Mouse (Mus musculus) yolk sac, embryonic 10.5 days (tissue): Measurements from ENCODE around the gene Aamdc.

Experiments
- DNase-seq: peaks from one replicate; pipeline ENCODE4 v3.0.0-alpha.2; 2017; ENCODE audit warnings: low spot score

Aamdc gene

DNA sequence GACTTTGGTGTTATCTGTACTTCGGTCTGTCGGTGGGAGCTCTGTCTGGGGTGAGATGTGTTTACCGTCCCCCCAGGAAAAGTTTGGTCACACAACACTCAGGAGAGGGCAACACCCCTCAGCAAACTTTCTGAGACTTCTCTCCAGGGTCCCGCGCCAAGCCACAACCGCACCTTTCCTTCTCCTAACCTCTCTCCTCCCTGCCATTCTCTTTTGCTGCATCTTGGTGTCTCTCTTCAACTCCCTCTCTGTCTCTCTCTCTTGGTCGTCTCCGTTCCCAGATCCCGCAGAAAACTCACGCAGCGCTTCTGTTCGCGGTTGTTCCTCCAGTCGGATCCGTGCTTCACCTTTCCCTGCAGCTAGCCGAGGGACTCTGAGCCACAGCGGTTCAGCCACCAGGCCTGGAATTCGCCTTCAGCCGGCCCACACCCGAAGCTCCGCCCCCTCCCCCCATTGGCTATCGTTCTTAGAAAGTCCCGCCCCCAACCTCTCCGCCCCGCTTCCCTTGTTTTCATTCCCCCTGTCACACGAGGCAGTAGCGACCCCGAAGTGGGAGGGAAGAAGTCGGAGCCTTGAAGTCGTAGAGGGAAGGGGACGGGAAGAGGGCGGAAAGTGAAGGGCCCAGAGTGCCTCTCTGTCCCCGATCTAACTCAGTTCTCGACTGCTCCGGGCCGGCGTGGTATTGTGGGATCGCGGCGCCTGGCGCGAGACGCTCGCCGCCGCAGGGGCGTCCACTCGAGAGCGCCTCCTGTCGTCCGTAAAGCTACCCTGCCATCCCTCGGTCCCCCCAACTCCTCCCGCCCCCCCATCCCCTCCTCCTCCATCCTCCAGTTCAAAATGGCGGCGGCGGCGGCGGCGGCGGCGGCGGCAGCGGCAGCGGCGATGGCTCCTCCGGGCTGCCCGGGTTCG lies at the start of gene Aamdc, which contains the start of gene Rsf1:
Gene Aamdc (minus strand): TSS at position 431 of the 909 bp plus-strand sequence.
Gene Rsf1 (plus strand): TSS at position 823 of the 909 bp plus-strand sequence.
- DNase-seq, result peak; percentile 97

DNA sequence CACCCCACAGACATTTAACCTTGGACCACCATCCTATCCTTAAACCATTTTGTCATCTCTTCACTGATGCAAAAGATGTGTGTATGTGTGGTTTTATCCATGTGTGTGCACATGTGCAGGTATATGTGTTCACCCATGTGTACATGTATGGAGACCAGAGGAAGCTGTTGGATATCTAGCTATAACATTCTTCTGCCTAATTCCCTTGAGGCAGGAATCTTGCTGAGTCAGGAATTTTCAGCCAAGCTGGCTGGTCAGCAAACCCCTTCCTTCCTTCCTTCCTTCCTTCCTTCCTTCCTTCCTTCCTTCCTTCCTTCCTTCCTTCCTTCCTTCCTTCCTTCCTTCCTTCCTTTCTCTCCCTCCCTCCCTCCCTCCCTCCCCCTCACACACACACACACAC lies 44.1 kb upstream of the Aamdc start:
- DNase-seq, result no peak

DNA sequence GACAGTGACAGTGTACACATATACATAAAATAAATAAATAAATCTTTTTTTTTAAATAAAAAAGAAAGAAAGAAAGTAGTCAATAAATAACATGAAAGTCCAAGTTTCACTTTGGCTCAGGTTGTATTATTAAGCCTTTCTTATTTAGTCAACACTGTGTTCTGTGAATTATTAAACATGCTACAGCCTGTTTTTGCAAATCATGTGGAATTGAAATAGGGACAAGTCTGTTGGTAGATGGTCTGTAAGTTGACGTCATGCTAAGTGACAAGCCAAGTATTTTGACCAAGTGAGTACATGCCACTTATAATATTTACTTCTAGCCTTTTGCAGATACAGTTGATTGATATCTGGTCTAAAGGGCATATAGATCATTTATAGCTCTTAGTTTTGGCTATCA lies 43.4 kb upstream of the Aamdc start:
- no peak for DNase-seq

DNA sequence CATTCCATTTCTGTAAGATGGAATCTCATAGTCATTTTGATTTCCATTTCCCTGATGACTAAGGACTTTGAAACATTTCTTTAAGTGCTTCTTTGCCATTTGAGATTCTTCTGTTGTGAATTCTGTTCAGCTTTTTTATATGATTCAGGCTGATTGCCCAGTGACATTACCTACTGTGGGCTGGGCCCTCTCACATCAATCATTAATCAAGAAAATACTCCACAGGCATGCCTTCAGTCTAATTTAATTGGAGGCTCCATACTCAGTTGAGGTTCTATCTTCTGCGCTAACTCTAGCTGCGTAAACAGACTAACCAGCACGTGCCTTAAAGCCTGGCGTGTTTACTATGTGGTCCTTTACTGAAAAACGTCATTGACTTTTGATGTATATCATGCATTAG lies 42.0 kb upstream of the Aamdc start:
- no peak for DNase-seq

DNA sequence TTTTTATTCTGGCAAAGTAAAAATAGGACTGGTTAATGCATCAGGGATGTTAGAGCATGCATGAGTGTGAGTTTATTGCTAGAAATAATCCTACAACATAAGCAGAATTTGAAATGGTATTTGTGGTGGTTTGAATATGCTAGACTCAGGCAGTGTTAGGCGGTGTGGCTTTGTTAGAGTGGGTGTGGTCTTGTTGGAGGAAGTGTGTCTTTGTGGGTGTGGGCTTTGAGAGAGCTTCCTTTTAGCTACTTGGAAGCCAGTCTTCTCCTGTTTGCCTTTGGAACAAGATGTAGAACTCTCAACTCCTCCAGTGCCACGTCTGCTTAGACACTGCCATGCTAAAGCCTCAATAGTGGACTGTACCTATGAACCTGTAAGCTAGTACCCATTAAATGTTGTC lies 19.3 kb upstream of the Aamdc start:
- no peak for DNase-seq

DNA sequence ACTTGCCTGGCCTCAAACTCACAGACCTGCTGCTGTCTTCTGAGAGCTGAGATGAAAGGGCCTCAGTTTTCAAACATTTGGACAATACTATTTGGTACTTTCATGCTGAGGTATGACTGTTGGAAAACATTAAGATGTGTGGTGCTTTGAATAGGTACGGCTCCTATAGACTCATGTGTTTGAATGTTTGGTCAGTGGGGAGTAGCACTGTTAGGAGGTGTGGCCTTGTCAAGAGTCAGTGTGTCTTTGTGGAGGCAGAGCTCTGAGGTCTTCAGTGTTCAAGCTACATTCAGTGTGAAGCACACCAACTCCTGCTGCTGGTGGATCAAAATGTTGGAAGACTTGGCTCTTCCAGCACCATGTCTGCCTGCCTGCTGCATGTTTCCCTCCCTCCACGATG lies 14.2 kb upstream of the Aamdc start:
- no peak for DNase-seq

DNA sequence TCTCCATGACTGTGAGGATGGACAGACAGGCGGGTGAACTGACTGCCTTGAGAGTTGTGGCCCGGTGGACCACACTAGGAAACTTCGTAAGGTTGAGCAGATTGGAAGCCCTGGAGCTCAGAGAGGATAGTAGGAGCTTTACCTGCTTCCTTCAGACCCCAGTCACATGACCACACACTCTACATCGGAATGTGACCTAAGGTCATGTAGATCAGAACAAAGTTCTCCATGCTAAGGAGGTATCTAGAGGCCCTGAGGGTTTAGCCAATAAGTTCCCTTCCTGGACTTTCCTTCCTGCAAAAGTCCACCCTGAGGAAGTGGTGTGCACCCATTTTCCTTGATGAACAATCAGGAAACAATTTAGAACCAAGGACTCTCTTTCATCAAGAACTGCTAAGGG lies 13.1 kb upstream of the Aamdc start:
- peak; percentile 38 for DNase-seq

DNA sequence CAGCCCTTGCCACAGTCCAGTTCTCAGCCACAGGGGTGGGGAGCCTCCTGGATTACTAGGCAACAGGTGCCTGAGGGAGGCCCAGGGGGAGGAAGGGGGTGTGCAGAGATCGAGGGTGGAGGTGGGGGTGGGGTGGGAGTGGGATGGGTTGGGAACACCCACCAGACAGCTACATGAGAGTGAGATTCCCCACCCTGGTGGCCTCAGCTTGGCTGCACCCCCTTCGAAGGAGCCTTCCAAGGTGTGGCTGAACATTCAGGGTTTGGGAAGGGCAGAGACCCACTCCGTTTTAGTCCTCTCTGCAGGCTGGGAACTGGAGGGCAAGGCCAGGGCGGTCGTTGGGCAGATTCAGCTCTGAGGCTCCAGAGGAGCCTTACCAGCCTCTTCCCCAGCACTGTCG lies 12.0 kb upstream of the Aamdc start:
- no peak for DNase-seq

DNA sequence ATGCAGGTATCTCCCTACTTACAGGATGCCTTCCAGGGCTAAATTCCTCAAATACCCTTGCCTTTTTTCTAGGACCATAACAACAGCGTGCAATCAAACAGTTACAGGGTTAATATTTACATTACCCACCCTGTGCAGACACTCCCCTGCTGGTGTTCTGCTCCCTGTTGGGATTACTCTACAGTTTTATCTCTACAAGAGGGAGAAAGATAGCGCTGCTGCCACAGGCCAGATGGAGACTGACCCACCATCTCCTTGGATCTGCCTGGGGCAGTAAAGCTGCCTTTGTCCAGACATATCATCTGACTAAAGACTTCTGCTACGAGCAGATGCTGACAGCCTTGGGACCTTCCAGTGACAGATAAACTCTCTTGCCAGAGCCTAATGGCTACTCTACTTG lies 11.2 kb upstream of the Aamdc start:
- DNase-seq, result peak; percentile 72

DNA sequence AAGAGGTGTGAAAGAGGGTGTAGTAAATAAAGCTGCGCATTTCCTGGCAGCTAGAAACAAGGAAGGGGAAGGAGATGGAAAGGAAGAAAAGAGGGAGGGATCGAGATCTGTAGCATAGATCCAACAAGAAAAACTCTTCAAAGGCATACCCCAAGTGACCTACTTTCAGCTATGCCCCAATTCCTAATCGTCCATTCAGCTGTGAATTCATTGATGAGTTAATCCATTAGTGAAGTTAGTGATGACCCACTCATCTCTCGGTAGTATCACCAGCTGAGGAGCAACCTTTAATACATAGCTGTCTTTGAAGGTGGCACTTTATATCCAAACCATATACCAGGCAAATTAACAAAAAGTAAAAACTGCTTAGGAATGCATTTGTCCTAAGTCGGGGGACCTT lies 9.2 kb upstream of the Aamdc start:
- no peak for DNase-seq

DNA sequence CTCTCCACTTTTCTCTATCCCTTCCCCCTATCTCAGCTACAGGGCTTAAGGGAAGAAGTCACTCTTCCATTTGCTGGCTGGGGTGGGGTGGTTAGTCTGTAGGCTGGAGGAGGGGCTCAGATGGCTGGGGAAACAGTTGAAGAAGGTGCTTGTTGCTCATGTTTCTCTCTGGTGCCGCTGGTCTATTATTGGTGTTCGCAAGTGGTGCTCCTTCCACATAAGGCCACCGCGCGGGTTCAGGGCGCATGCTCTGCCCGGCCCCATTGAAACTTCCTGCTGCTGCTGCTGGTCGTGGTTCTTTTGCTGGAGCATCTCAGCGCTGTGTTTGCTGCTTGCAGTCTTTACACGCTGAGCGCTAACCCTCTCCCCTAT lies 1.5 kb upstream of the Aamdc start:
- DNase-seq, result peak; percentile 84

DNA sequence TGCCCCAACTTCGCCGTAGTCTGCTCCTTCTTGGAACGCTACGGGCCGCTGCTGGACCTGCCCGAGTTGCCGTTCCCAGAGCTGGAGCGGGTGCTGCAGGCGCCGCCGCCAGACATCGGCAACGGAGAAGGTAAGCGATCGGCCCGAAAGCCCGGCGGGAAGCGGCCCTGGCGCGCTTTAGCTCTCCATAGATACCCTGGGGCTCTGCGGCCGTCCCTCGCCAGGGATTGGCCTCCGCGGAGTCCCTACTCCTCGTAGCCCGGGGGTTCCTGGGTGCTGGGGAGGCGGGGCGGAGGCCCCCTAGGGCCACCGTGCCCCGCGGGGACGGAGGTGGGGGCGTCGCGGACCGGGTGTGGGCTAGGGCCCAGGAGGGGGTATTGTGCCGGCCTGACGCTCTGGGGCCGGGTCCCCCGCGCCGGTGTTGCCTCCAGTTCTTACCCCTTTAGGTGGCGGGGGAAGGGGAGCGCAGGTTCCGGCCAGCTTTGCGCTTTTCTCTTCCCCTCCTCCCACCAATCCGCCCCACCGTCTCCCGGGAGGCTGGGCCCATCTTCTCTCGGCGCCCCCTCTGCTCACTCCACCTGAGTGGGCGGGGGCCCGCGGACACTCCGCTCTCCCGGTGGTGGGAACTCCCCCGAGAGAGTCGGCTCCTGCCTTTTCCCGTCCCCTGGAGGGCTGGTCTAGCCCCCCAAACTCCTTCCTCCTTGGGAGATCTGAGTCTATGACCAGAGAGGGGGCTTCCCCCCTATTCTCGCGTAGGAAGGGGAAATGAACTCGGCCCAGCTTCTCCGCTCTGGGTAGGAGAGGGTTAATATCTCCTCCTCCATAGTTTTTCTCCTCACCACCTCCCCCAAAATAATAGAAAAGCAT lies 912 bp upstream of the Aamdc start:
- DNase-seq, result peak; percentile 71

DNA sequence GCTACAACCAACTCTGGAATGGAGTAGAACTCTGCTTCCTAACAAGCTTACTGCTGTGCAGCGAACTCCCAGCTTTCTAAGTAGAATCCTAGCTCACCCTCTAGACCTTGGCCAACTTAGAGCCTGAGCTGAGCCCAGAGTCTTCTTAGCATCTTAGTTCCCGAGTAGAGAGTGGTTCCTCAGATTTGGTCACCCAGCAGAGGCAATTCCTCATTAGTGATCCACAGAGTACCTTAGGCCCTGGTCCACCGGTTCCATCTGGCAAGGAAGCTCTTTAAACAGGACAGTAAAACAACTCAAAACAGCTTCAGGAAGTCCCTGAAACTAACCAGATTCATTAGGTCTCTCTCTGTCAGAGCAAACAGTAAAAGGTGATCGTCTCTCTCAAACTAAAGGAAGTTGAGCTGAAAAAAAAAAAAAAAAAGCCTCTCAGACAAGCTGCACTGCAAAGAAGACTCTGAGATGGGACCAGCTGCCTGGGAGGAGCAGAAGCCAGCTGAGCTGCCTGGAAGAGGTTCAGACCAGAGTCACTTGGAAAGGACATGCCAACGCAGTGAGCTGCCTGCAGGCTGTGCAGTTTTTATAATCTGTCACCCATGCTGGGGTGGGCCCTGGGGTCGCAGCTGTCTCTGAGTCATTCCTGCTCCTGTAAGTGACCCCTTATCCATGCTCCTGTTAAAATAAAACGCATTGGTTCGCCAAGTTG lies 783 bp downstream of the Aamdc start:
- DNase-seq, result peak; percentile 43

DNA sequence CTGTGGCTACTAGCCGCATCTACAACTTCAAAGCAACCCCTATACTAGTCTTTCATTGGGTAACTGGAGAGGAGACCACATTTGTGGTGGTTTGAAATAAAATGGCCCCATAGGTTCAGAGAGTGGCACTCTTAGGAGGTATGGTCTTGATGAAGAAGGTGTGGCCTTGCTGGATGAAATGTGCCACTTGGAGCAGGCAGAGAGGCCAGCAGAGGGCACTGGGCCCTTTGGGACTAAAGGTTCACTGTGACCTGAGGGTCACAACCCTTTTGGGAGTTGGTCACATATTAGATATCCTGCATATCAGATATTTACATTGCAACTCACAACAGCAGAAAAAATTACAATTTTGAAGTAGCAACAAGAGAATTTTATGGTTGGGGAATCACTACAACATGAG lies 8.9 kb downstream of the Aamdc start:
- DNase-seq, result no peak

DNA sequence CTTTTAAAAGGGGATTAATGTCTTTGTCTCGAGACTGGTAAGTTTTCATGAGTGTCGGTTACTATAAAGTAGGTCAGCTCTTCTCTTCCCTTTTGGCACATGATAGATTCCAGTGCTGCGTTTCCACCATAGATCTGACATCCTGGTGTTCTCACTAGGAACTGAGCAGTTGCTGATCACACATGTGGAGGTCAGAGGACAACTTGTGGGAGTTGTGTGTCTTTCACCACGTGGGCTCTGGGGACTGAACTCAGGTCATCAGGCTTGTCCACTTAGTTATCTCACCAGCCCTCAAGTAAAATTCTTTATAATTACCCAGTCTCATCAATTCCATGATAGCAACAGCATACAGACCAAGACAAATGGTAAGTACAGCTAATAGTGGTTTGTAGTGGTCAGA lies 9.9 kb downstream of the Aamdc start:
- DNase-seq, result no peak

DNA sequence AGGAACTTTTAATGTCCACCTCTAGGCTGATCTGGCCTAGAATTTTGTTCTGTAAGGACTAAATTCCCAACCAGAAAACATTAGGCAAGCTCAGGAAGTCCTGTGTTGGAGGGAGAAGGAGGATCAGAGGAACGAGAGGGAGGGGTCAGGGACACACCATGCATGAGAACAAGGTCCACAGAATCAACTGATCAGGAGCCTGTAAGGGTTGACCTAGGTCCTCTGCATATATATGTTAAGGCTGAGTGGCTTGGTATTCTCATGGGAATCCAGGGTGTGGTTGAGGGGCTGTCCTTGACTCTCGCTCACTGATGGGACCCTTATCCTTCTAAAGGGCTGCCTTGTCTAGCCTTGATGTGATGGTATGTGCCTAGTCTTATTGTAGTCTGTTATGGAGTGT lies 15.7 kb downstream of the Aamdc start:
- no peak for DNase-seq

DNA sequence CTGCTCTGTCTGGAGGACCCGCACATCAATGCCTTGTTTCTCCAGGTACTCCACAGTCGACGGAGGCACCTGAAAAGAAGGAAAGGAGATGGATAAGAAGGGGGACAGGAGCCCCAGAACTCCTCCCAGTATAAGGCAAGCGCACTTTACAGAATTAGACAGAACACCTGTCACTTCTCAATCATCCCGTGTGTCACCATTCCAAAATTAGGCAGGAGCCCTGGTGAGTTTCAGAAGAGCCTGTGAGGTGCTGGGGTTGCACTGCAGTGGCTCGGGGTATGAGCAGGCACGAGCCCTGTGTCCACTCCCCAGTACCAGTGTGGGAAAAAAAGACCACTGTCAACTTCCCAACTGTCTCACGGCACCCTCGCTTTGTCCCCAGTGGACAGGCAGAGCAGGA lies 28.6 kb downstream of the Aamdc start:
- DNase-seq, result no peak

DNA sequence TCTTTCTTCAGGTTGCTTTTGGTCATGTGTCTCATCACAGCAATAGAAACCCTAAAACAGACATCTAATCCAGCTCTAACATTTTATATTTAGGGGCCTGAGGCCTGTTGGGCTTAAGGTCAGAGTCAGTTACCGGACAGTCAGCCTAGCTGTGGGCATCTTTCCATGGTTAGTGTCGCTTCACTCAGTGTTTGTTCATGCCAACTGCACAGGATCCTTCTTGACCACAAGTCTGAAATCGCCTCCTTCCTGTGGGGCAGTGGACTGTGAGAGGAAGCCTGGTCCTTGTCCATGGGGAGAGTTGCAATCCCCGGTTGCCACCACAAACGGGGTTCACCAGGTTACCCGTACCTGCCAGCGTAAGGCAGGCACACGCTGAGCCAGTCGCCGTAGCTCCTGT lies 30.0 kb downstream of the Aamdc start:
- no peak for DNase-seq

DNA sequence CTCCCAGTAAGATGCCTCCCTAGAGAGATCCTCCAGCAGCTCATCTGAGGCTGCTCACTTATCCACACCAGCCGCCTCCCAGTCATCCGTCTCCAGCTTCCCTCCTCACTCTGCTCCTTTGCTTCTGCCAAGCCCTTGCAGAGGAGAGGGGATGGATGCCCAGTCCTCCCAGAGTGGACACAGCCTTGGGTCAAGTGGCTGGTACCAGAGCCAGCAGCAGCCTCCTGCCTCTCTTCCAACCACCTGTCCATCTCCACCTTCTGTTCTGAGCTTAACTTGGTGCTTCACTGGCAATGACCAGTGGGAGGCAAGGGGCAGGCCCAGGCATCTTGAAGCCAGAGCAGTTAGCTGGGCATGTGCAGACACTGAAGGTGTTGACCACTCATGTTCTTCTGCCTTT lies 32.8 kb downstream of the Aamdc start:
- no peak for DNase-seq

DNA sequence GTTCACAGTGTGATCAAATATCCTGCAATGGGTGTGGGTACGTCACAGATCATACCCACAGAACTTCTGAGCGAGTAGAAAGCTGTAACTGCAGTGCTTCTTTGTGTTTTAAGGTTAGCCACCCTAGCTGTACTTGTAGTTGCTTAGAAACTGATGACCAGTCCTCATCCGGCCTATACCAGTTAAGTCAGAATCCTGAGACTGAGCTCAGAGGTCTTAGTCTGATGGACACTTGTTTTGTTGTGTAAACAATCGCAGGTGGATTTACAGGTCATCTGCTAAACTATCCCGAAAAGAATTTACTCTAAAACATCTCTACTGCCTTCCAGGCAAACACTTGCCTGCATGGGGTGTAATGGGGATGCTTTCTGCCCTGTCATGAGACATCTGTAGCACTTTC lies 42.7 kb downstream of the Aamdc start:
- no peak for DNase-seq

DNA sequence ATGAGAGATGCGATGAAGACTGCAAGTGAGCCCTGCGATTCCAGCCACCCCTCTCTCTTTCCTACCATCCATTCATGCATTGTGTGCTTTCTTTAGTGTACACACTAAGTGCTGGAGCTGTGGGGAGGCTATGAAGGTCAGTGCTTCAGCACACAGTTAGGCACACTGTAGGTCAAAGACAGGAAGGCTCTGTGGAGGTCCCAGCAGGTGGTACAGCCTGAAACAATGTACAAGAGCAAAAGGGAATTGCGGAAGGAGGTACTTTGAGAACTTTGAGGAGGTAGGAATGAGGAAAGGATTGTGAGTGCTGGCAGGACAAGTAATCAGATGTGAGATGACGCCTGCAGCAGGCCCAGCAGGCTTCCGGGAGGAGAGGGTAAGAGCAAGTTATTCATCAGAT lies 43.8 kb downstream of the Aamdc start:
- DNase-seq, result no peak

DNA sequence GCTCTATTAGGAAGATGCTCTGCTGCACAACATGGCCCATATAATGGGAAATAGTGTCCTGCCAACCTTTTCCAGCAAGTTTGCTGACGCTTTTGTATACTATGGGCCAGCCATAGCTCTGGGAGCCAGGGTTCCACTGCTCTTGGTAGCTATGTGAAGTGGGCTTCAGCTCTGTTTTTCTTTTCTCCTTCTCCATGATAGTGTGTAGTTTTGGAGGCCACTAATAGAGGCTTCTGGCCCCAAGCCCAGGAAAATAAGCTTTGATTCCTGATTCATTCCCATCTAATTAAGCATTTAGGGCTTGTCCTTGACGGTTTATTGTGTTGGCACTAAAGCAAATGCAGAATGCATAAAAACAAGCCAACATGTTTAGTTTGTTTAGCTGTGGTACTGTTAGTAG lies 59.4 kb downstream of the Aamdc start:
- DNase-seq, result no peak

DNA sequence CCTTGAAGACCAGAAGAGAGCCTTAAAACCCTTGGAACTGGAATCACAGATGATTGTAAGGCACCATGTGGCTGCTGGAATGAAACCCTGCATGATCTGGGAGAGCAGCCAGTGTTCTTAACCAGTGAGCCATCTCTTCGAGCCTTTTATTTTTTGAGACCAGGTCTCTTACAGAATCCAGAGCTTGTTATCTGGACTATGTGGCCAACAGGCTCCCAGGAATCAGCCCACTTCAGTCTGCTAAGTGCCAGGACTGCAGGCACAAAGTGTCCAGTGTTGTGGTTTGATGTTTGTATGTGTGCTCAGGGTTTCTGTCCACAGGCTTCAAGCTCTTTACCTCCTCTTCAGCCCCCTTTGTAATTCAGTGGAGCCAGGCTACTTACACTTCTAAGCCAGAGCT lies 64.5 kb downstream of the Aamdc start:
- no peak for DNase-seq
